Mouse (Mus musculus): Measurements from ENCODE around the gene Asphd2. TPM values are rescaled to one million over a fixed set of nuclear protein-coding genes. Genes with fewer than 3 reads are reported as not detected.

Asphd2 gene
- total RNA-seq, 4 experiments from 2014 or later = 2.2 to 6.9 (median 3.5) TPM

GRCm38 (mm10) chr5:112349169-112349568 is 45.5 kb downstream of the Asphd2 start:
- DNase-seq = no peak

GRCm38 (mm10) chr5:112346211-112346965 is 48.3 kb downstream of the Asphd2 start:
- no peak for DNase-seq

- no peak for DNase-seq
These were observed 50.3 kb downstream of the Asphd2 start for GRCm38 (mm10) chr5:112344092-112344960.

GRCm38 (mm10) chr5:112343205-112343595 is 51.5 kb downstream of the Asphd2 start:
- DNase-seq = no peak

- DNase-seq = peak; percentile 73
These were observed 52.0 kb downstream of the Asphd2 start, which contains the start of the genes Srrd and Hps4 for GRCm38 (mm10) chr5:112342463-112343204. Gene Srrd, minus strand, starts transcription at chr5:112343040. Gene Hps4, plus strand, starts transcription at chr5:112343083.

GRCm38 (mm10) chr5:112339215-112339614 is 55.5 kb downstream of the Asphd2 start:
- DNase-seq = no peak

- no peak for DNase-seq
These were observed 57.7 kb downstream of the Asphd2 start for GRCm38 (mm10) chr5:112337004-112337403.

- no peak for DNase-seq
These were observed 59.2 kb downstream of the Asphd2 start for GRCm38 (mm10) chr5:112335473-112335872.

Other genes with a start within 250 kb of the Asphd2 start
- 100 to 1,000 TPM in 1 of 4 experiments, 10 to 100 TPM in 3; 42.1 to 126 (median 66.3) TPM for gene Cryba4, start 142.3 kb downstream of the Asphd2 start, total RNA-seq (2022)
- 1 to 10 TPM in 3 of 4 experiments, under 1 TPM in 1; 0.74 to 7.0 (median 2.6) TPM for gene Crybb1, start 139.1 kb downstream of the Asphd2 start, total RNA-seq (2022)
- gene Tpst2, start 118.2 kb downstream of the Asphd2 start, total RNA-seq (2022) = 100 to 1,000 TPM; 143 to 211 (median 173) TPM
- 10 to 100 TPM; 36.2 to 44.0 (median 38.9) TPM for gene Tfip11, start 68.5 kb downstream of the Asphd2 start, total RNA-seq (2022)
- gene Srrd, start 51.8 kb downstream of the Asphd2 start, total RNA-seq (2022) = 10 to 100 TPM; 26.0 to 51.5 (median 29.9) TPM
- 10 to 100 TPM; 27.7 to 43.6 (median 31.3) TPM for gene Hps4, start 51.8 kb downstream of the Asphd2 start, total RNA-seq (2022)
- under 1 TPM in 2 of 4 experiments, not detected in 2; 0.17 TPM for gene Gm6583, start 38.8 kb downstream of the Asphd2 start, total RNA-seq (2022)
- not detected for gene Gm6588, start 54.6 kb upstream of the Asphd2 start, total RNA-seq (2022)
- gene Sez6l, start 182.3 kb upstream of the Asphd2 start, total RNA-seq (2022) = 10 to 100 TPM in 1 of 4 experiments, 1 to 10 TPM in 3; 5.5 to 10.8 (median 7.5) TPM

Measured in adrenal gland, adult 8-10 months (tissue).